Mouse (Mus musculus) megakaryocyte-erythroid progenitor cell, adult 5-6 weeks (primary cell): ENCODE data around the gene C87436. TPM values are rescaled to one million over a fixed set of nuclear protein-coding genes. Genes with fewer than 3 reads are reported as not detected.

Source experiments
- ATAC-seq: replicated peaks from 2 replicates; pipeline ENCODE4 v1.8.0; 2016; ENCODE audit warnings: mild to moderate bottlenecking, inconsistent platforms; ENCODE audit not compliant: severe bottlenecking, poor library complexity, low FRiP score, low TSS enrichment
- total RNA-seq, 2 experiments: library from RNA; stranded (forward) in 1 of 2; stranded (reverse) in 1 of 2; fragments of 200-1000, 215-1000 nt in 1 of 2; fragments of >200 nt in 1 of 2; fragmentation: Nextera tagmentation in 1 of 2; gene quantifications; 2 replicates each; pipeline ENCODE4 v1.2.3; 2014 to 2017

The C87436 gene
- total RNA-seq, 2 experiments from 2014 or later, result 21.9 to 33.8 TPM

DNA sequence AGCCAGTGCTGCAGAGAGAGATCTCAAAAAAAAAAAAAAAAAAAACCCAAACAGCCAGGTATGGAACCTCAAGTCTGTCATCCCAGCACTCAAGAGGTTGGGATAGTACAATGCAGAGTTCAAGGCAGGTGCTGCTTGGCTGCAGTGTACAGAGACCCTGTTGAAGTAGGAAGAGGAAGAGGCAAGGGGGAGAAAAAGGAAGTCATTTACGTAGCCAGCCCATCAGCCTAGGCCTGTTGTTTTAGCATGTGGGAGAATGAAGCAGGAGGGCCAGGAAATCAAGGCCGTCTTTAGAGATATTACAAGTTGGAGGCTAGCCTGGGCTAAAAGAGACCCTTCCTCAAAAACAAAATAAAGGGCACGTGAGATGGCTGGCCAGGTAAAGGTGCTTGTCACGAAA, 65.3 kb downstream of the C87436 start:
- no peak for ATAC-seq

- ATAC-seq, result no peak
Measured at GRCm38 (mm10) chr6:86505671-86506070, 67.5 kb downstream of the C87436 start.

GRCm38 (mm10) chr6:86506309-86506708, 68.1 kb downstream of the C87436 start:
- ATAC-seq, result no peak

GRCm38 (mm10) chr6:86507116-86507515, 68.9 kb downstream of the C87436 start:
- no peak for ATAC-seq

DNA sequence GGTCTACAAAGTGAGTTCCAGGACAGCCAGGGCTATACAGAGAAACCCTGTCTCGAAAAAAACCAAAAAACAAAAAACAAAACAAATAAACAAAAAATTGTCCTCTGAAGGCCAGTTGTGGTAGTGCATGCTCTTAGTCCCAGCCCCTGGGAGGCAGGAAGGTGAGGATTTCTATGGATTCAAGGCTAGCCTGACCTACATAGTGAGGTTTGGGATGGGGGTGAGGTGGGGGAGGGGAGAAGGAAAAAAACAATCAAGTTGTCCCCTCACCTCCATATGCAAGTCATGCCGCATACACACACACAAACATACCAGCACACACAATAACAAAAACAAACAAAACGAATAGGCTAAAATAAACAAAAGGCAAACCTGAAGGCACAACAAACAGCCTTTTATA, 70.6 kb downstream of the C87436 start:
- no peak for ATAC-seq

DNA sequence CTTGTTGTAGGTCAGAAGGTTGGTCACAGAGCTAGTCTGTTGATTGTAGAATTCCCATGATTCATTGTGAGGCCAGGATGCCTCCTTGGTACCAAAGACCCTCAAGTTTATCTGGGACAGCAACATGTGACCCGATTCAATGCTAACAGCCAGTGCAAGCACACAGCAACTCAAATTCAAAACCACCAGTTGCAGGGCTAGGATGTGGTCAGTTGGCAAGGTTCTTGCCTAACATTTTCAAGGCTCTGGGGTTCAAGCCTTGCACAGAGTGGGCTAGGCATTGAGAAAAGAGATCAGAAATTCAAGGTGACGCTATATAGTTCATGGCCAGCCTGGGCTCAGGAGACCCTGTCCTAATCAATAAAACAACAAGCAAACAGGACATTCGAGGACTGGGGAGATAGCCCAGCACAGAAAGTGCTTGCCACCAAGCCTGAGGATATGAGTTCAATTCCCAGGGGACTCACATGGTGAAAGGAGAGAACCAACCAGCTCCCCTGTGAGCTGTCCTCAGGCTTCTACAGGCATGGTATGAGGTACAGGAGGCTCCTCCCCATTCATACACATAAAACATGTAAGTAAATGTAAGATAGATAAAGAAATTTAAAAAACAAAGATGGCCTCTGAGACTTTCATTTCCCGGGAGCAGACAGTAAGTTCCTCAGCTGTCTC, 71.2 kb downstream of the C87436 start:
- peak; percentile 66 for ATAC-seq

DNA sequence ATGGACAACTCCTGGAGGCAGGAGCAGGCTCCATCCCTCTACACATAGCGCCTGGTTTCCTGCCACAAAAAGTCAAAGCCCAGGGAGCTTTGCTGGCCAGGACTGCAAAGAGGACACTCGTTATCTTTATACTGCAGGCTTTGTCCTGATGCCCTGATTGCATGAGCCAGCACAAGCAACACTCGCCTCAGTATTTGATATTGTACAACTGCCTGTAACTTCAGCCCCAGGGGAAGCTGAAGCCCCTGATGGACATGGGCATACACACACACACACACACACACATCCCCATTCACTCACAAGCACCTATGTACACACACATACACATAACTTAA, 71.7 kb downstream of the C87436 start:
- peak; percentile 95 for ATAC-seq

- no peak for ATAC-seq
Measured at GRCm38 (mm10) chr6:86510979-86511378, 72.8 kb downstream of the C87436 start.

GRCm38 (mm10) chr6:86513296-86513695, 75.1 kb downstream of the C87436 start:
- no peak for ATAC-seq

GRCm38 (mm10) chr6:86516021-86516420, 77.8 kb downstream of the C87436 start:
- ATAC-seq, result no peak

DNA sequence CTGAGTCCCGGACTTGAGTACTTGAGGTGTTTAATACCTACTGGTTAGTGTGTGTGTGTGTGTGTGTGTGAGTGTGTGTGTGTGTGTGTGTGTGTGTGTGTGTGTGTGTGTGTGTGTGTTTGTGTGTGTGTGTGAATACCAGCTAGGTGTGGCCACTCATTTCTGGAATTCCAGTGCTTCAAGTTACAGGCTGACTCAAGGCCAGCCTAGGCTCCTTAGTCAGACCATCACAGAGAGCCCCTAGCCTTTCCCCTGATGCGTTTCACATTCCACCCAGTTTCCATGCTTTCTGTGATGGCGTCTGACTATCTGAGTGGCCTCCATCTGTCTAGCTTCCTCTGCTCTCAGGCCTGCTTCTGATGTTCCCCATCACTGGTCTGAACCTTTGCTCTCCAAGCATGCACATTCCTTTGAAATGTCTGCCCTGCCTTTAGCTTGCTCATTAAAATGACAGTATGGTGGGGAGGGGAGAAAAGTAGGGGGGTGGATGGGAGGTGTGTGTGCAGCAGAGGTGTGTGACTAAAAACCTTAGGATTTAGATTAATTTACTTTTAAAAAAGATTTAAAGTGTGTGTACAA, 81.7 kb downstream of the C87436 start:
- ATAC-seq, result no peak

- ATAC-seq, result no peak
Measured at GRCm38 (mm10) chr6:86522001-86522911, 84.1 kb downstream of the C87436 start.

Other genes with a start within 250 kb of the C87436 start
- gene Tgfa, start 243.2 kb upstream of the C87436 start, total RNA-seq (2014; fragmentation: Nextera tagmentation), result 0.81 and 3.9 TPM in 2 replicates
- 0.38 and 2.3 TPM in 2 replicates for gene Tgfa, start 243.2 kb upstream of the C87436 start, total RNA-seq (2017)
- gene Fam136a, start 72.7 kb upstream of the C87436 start, total RNA-seq (2014; fragmentation: Nextera tagmentation), result 40.6 and 40.9 TPM in 2 replicates
- 74.9 and 88.5 TPM in 2 replicates for gene Fam136a, start 72.7 kb upstream of the C87436 start, total RNA-seq (2017)
- 665 and 676 TPM in 2 replicates for gene Snrpg, start 67.1 kb upstream of the C87436 start, total RNA-seq (2014; fragmentation: Nextera tagmentation)
- gene Snrpg, start 67.1 kb upstream of the C87436 start, total RNA-seq (2017), result 44.6 and 66.9 TPM in 2 replicates
- gene Pcyox1, start 41.2 kb upstream of the C87436 start, total RNA-seq (2014; fragmentation: Nextera tagmentation), result 14.1 and 15.5 TPM in 2 replicates
- gene Pcyox1, start 41.2 kb upstream of the C87436 start, total RNA-seq (2017), result 34.3 and 40.4 TPM in 2 replicates
- gene Tia1, start 34.2 kb upstream of the C87436 start, total RNA-seq (2014; fragmentation: Nextera tagmentation), result 92.4 and 94.8 TPM in 2 replicates
- 42.8 and 85.8 TPM in 2 replicates for gene Tia1, start 34.2 kb upstream of the C87436 start, total RNA-seq (2017)
- not detected in 2 replicates for gene Gm44790, start 11.7 kb upstream of the C87436 start, total RNA-seq (2014; fragmentation: Nextera tagmentation)
- 4.9 TPM in 1 of 2 replicates, not detected in the other for gene Gm44790, start 11.7 kb upstream of the C87436 start, total RNA-seq (2017)
- gene Pcbp1, start 87.9 kb downstream of the C87436 start, total RNA-seq (2014; fragmentation: Nextera tagmentation), result 289 and 315 TPM in 2 replicates
- 118 and 123 TPM in 2 replicates for gene Pcbp1, start 87.9 kb downstream of the C87436 start, total RNA-seq (2017)
- not detected in 2 replicates for gene Asprv1, start 189.8 kb downstream of the C87436 start, total RNA-seq (2014; fragmentation: Nextera tagmentation)
- gene Asprv1, start 189.8 kb downstream of the C87436 start, total RNA-seq (2017), result not detected in 2 replicates
- 7.6 and 19.5 TPM in 2 replicates for gene Mxd1, start 230.8 kb downstream of the C87436 start, total RNA-seq (2014; fragmentation: Nextera tagmentation)
- gene Mxd1, start 230.8 kb downstream of the C87436 start, total RNA-seq (2017), result 14.9 and 16.2 TPM in 2 replicates
- gene Snrnp27, start 246.1 kb downstream of the C87436 start, total RNA-seq (2014; fragmentation: Nextera tagmentation), result 75.7 and 89.2 TPM in 2 replicates
- 127 and 139 TPM in 2 replicates for gene Snrnp27, start 246.1 kb downstream of the C87436 start, total RNA-seq (2017)